Mouse (Mus musculus): ENCODE results near the gene Nfkbie. TPM values are rescaled to one million over a fixed set of nuclear protein-coding genes. Genes with fewer than 3 reads are reported as not detected.

Gene Nfkbie
- polyA plus RNA-seq, 1 experiment from 2014 or later, result 8.3 TPM

GRCm38 (mm10) chr17:45594195-45594594 is 38.7 kb downstream of the Nfkbie start:
- H3K4me1 ChIP-seq, result peaks cover 53% of the 10 kb centered on the region
- H3K27me3 ChIP-seq, result peaks cover 30% of the 10 kb centered on the region

GRCm38 (mm10) chr17:45594881-45595735 is 39.6 kb downstream of the Nfkbie start:
- Histone ChIP-seq H3K4me3 (peak overlapping the region; percentile 52), H3K4me1 (peaks cover 62% of the 10 kb centered on the region), H3K4me2 (replicated peaks) (peak overlapping the region; percentile 98), H3K36me3 (no peaks in the 10 kb centered on the region), H3K9ac (peak overlapping the region; percentile 68), H3K9me3 (no peaks in the 10 kb centered on the region), H3K27me3 (peaks cover 31% of the 10 kb centered on the region), H3K27ac (0 out of 2 replicates have a peak overlapping the region, but pooled peaks have one; percentile 26)
- ATAC-seq (ENCODE audit: insufficient number of reproducible peaks, insufficient read depth, low FRiP score, low TSS enrichment), result peak; percentile 64
- WGBS, result 1% methylated on average over 58 of the region's 58 CpGs

More at GRCm38 (mm10) chr17:45594195-45594594, 38.7 kb downstream of the Nfkbie start:
- Histone ChIP-seq H3K4me2 (replicated peaks) (peak overlapping the region; percentile 98), H3K36me3 (no peaks in the 10 kb centered on the region), H3K9me3 (no peaks in the 10 kb centered on the region), H3K9ac (no peak overlapping the region), H3K27ac (no peak overlapping the region), H3K4me3 (peak overlapping the region; percentile 52)
- 34% methylated on average over 8 of the region's 8 CpGs for WGBS
- ATAC-seq (ENCODE audit: insufficient number of reproducible peaks, insufficient read depth, low FRiP score, low TSS enrichment), result no peak

GRCm38 (mm10) chr17:45595736-45596390 is 40.4 kb downstream of the Nfkbie start:
- Histone ChIP-seq H3K9ac (peak overlapping the region; percentile 68), H3K27me3 (peaks cover 39% of the 10 kb centered on the region), H3K9me3 (no peaks in the 10 kb centered on the region), H3K4me2 (replicated peaks) (peak overlapping the region; percentile 98), H3K36me3 (no peaks in the 10 kb centered on the region), H3K4me3 (peak overlapping the region; percentile 52), H3K4me1 (peaks cover 67% of the 10 kb centered on the region), H3K27ac (0 out of 2 replicates have a peak overlapping the region, but pooled peaks have one; percentile 26)
- ATAC-seq (ENCODE audit: insufficient number of reproducible peaks, insufficient read depth, low FRiP score, low TSS enrichment), result peak; percentile 3; the same call in 1 of the 2 replicates
- WGBS, result 5% methylated on average over 23 of the region's 23 CpGs

- 26% methylated on average over 11 of the region's 11 CpGs for WGBS
- 0 out of 2 replicates have a peak, but pooled peaks have one; percentile 19 for ATAC-seq (ENCODE audit: insufficient number of reproducible peaks, insufficient read depth, low FRiP score, low TSS enrichment)
- H3K27ac ChIP-seq, result peak overlapping the region; percentile 51
Observed at GRCm38 (mm10) chr17:45596631-45597396, 41.3 kb downstream of the Nfkbie start.

GRCm38 (mm10) chr17:45597787-45598186 is 42.3 kb downstream of the Nfkbie start:
- Histone ChIP-seq H3K4me3 (no peak overlapping the region), H3K36me3 (no peaks in the 10 kb centered on the region), H3K4me2 (replicated peaks) (no peak overlapping the region), H3K27ac (no peak overlapping the region), H3K27me3 (peaks cover 55% of the 10 kb centered on the region), H3K9ac (no peak overlapping the region), H3K9me3 (no peaks in the 10 kb centered on the region), H3K4me1 (peaks cover 66% of the 10 kb centered on the region)
- ATAC-seq (ENCODE audit: insufficient number of reproducible peaks, insufficient read depth, low FRiP score, low TSS enrichment), result no peak
- 26% methylated on average over 3 of the region's 3 CpGs for WGBS

More at GRCm38 (mm10) chr17:45596631-45597396, 41.3 kb downstream of the Nfkbie start:
- peaks cover 48% of the 10 kb centered on the region for H3K27me3 ChIP-seq
- H3K36me3 ChIP-seq, result no peaks in the 10 kb centered on the region
- H3K4me3 ChIP-seq, result no peak overlapping the region
- H3K9me3 ChIP-seq, result no peaks in the 10 kb centered on the region
- peaks cover 70% of the 10 kb centered on the region for H3K4me1 ChIP-seq
- no peak overlapping the region for H3K4me2 ChIP-seq (replicated peaks)
- no peak overlapping the region for H3K9ac ChIP-seq

GRCm38 (mm10) chr17:45598376-45598775 is 42.9 kb downstream of the Nfkbie start:
- Histone ChIP-seq H3K27me3 (peaks cover 55% of the 10 kb centered on the region), H3K4me2 (replicated peaks) (no peak overlapping the region), H3K36me3 (no peaks in the 10 kb centered on the region), H3K4me1 (peaks cover 60% of the 10 kb centered on the region), H3K9me3 (no peaks in the 10 kb centered on the region), H3K4me3 (no peak overlapping the region), H3K9ac (no peak overlapping the region), H3K27ac (no peak overlapping the region)
- no peak for ATAC-seq (ENCODE audit: insufficient number of reproducible peaks, insufficient read depth, low FRiP score, low TSS enrichment)
- WGBS, result 75% methylated on average over 2 of the region's 2 CpGs

- WGBS, result 58% methylated on average over 3 of the region's 3 CpGs
- peak overlapping the region; percentile 65 for H3K4me2 ChIP-seq (replicated peaks)
- H3K27ac ChIP-seq, result no peak overlapping the region
- ATAC-seq (ENCODE audit: insufficient number of reproducible peaks, insufficient read depth, low FRiP score, low TSS enrichment), result no peak
- peaks cover 55% of the 10 kb centered on the region for H3K4me1 ChIP-seq
- H3K36me3 ChIP-seq, result no peaks in the 10 kb centered on the region
- no peak overlapping the region for H3K4me3 ChIP-seq
- H3K27me3 ChIP-seq, result peaks cover 51% of the 10 kb centered on the region
- no peak overlapping the region; the same call in 1 of the 2 replicates for H3K9ac ChIP-seq
- H3K9me3 ChIP-seq, result no peaks in the 10 kb centered on the region
Observed at GRCm38 (mm10) chr17:45598891-45599290, 43.4 kb downstream of the Nfkbie start.

GRCm38 (mm10) chr17:45599446-45600242 is 44.1 kb downstream of the Nfkbie start, which contains the start of gene Slc29a1:
Gene Slc29a1 (minus strand): TSS chr17:45599606.
- no peak for ATAC-seq (ENCODE audit: insufficient number of reproducible peaks, insufficient read depth, low FRiP score, low TSS enrichment)
- H3K4me1 ChIP-seq, result peaks cover 48% of the 10 kb centered on the region
- H3K27ac ChIP-seq, result 0 out of 2 replicates have a peak within 1 kb of the TSS, but pooled peaks have one; percentile 19
- peak within 1 kb of the TSS; percentile 38 for H3K9ac ChIP-seq
- no peaks in the 10 kb centered on the region for H3K36me3 ChIP-seq
- H3K4me3 ChIP-seq, result peak within 1 kb of the TSS; percentile 34
- H3K27me3 ChIP-seq, result peaks cover 45% of the 10 kb centered on the region
- no peaks in the 10 kb centered on the region for H3K9me3 ChIP-seq
- H3K4me2 ChIP-seq (replicated peaks), result peak within 1 kb of the TSS; percentile 65
- WGBS, result 9% methylated on average over 32 of the region's 32 CpGs

DNA sequence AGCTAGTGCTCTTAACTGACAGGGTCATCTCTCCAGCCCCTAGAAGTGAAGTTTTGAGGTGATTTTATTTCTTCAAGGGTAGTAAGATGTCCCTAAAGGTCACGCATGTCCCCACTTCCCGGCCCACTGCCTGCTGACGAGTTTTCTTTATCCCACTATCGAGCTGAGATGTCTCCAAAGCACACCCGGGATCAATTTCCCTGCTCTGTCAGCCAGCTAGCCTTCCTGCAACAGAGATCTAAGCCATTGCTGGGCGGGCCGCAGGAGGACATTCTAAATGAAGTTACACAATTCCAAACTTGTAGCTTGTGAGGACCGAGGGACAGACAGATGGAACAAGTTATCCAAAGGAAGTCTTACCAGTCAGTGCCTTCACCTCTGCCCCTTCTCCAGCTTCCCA is 44.8 kb downstream of the Nfkbie start:
- no peak overlapping the region for H3K4me3 ChIP-seq
- H3K9ac ChIP-seq, result no peak overlapping the region
- WGBS, result 22% methylated on average over 8 of the region's 8 CpGs

GRCm38 (mm10) chr17:45601325-45601724 is 45.8 kb downstream of the Nfkbie start:
- Histone ChIP-seq H3K4me3 (no peak overlapping the region), H3K9ac (no peak overlapping the region), H3K4me2 (replicated peaks) (no peak overlapping the region), H3K9me3 (no peaks in the 10 kb centered on the region), H3K27ac (no peak overlapping the region), H3K36me3 (no peaks in the 10 kb centered on the region), H3K27me3 (peaks cover 31% of the 10 kb centered on the region), H3K4me1 (peaks cover 33% of the 10 kb centered on the region)
- no peak for ATAC-seq (ENCODE audit: insufficient number of reproducible peaks, insufficient read depth, low FRiP score, low TSS enrichment)
- 12% methylated on average over 22 of the region's 22 CpGs for WGBS

More for the DNA sequence above, 44.8 kb downstream of the Nfkbie start:
- H3K4me1 ChIP-seq, result peaks cover 42% of the 10 kb centered on the region
- no peaks in the 10 kb centered on the region for H3K9me3 ChIP-seq
- H3K4me2 ChIP-seq (replicated peaks), result no peak overlapping the region
- peaks cover 39% of the 10 kb centered on the region for H3K27me3 ChIP-seq
- no peaks in the 10 kb centered on the region for H3K36me3 ChIP-seq
- no peak for ATAC-seq (ENCODE audit: insufficient number of reproducible peaks, insufficient read depth, low FRiP score, low TSS enrichment)
- H3K27ac ChIP-seq, result 0 out of 2 replicates have a peak overlapping the region, but pooled peaks have one; percentile 19

Data from embryonic facial prominence, embryonic 12.5 days (tissue).